Mouse (Mus musculus) gastrocnemius, postnatal 36 days (tissue): ENCODE data around the gene Skap1. TPM values are rescaled to one million over a fixed set of nuclear protein-coding genes. Genes with fewer than 3 reads are reported as not detected.
A peak's percentile ranks its signal among the peaks of the same experiment; 100 is the strongest.

Experiments
- DNase-seq, 2 experiments: peaks; one replicate each; pipeline ENCODE4 v3.0.0; 2022
- intact Hi-C: fragments of 180-260 bp; cut with DNase I; formaldehyde crosslinking; loops from one replicate; pipeline ENCODE4 v1.15.1; 2025
- total RNA-seq, 2 experiments: library from RNA; stranded (reverse); gene quantifications; 2 replicates each; pipeline ENCODE4 v1.2.3; 2021

Gene Skap1
- total RNA-seq, 2 experiments from 2014 or later: 1.6 TPM; not detected in 1

DNA sequence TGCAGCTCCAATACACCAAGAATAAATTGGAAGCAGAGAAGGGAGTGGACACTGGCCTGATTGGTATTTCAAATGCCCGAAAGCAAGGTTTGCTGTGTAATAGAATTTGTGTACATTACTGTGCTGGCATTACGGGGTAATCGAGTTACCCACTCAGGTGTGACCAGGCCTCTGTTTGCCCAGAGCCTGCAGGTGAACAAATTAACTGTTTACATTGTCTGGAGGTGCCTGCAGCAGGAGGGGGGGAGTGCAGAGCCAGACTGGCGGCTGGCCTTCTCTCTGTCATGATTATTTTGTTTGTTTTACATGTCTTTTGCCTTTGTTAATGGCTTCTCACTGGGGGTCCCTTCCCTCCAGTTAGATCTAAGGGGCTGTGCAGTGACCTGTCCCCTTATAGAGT is 268.3 kb downstream of the Skap1 start:
- intact Hi-C loops: no loop called here
- DNase-seq: no peak

DNA sequence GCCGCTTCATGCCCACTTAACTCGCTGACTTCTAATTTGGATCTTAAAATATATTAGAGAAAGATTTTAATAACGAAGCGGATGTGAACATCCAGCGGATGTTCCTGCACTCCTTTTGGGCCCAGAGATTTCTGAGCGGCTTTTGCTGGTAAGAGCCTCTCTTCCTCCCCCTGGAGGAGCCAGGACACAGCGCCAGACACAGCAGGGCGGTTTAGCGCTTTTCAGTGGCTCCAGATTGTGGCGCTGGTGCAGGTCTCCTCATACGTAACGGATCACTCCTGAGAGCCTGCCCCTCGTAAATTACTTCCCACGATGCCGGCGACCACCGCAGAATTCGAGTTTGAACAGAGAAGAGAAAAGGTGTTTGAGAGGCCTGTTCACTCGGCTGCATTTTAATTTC is 271.5 kb downstream of the Skap1 start:
- intact Hi-C loops: no loop called here
- peak; percentile 19 for DNase-seq

GRCm38 (mm10) chr11:96736361-96736760 is 272.0 kb downstream of the Skap1 start:
- intact Hi-C loops: no loop called here
- no peak for DNase-seq

DNA sequence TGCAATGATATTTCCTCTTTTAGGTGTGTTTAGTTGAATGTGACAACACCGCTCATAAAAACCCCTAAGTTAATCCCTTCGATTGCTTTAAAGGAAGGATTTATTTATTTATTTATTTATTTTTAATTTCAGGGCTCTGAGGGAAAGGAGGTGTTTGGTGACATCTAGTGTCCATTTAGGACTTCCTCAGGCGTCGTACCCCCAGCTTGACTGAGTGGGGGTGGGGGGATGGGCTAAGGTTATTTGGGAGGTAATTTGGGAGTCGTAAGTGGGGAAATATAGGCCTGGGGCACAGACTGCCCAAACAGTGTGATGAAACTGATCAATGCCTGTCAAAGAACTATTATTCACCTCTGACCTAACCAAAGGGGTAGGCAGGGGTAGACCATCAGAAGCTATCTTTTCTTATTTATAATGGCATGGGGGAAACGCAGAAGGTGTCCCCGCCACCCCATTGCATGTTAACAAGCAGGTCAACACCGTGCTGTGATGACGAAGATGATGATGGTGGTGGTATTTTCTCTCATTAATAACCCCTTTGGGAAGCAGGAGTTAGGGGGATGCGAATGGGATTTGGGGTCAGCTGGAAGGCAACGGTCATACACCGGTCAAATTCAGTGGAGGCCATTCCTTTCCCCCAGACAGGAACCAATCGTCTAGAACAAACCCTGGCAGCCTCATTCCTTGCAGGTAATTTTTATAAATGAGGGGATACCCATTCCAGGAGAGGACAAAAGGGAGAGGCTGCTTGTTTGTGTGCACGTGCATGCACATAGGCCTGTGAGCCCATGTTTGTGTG is 273.5 kb downstream of the Skap1 start:
- no peak for DNase-seq
- intact Hi-C loops: no loop called here

GRCm38 (mm10) chr11:96740796-96741195 is 276.4 kb downstream of the Skap1 start:
- intact Hi-C loops: no loop called here
- DNase-seq: no peak

GRCm38 (mm10) chr11:96741995-96742394 is 277.6 kb downstream of the Skap1 start:
- no peak for DNase-seq
- intact Hi-C loops: no loop called here

- no peak for DNase-seq
- intact Hi-C loops: no loop called here
Observed at GRCm38 (mm10) chr11:96743000-96743399, 278.6 kb downstream of the Skap1 start.

- intact Hi-C loops: no loop called here
- no peak for DNase-seq
Observed at GRCm38 (mm10) chr11:96743891-96744290, 279.5 kb downstream of the Skap1 start.

DNA sequence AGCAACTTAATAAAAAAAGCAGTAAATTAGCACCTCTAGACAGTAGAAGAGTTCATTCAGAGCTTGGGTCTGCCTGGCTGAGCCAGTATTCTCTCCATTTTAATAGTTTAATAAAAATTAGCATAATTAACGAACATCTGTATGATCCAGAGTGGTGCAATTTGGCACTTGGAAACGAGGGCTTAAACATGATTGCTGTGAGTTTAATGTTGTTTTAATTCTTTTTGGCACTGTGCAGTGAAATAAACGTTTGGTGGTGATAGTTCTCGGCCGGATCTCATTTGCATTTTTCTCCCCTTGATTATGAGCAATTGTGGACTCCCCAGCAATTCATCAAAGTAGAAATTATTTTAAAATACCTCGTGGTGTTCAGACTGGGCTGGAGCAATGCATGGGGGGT is 282.3 kb downstream of the Skap1 start:
- intact Hi-C loops: no loop called here
- no peak for DNase-seq

DNA sequence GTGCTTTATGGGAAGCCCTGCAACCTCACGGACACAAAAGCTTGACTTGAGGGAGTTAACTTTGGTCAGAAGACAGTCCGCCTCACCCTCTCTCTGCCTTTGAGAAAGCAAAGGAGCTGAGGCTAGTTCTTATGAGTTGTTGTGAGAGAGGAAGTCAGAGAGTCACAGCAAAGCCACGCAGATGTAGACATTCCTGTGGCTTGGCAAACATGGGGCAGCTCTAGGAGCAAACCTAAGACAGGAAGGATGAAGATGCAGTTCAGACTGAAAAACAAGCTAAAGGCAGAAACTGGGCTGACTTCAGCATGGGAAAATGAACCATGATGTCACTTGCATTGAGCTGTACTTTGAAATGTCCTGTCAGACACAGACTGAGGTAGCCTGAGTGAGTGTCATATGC is 283.2 kb downstream of the Skap1 start:
- intact Hi-C loops: no loop called here
- no peak for DNase-seq

GRCm38 (mm10) chr11:96755298-96755697 is 290.9 kb downstream of the Skap1 start:
- intact Hi-C loops: no loop called here

GRCm38 (mm10) chr11:96757421-96757820 is 293.0 kb downstream of the Skap1 start:
- intact Hi-C loops: no loop called here
- no peak for DNase-seq

More at GRCm38 (mm10) chr11:96755298-96755697, 290.9 kb downstream of the Skap1 start:
- no peak for DNase-seq

GRCm38 (mm10) chr11:96758402-96758801 is 294.0 kb downstream of the Skap1 start:
- no peak for DNase-seq

DNA sequence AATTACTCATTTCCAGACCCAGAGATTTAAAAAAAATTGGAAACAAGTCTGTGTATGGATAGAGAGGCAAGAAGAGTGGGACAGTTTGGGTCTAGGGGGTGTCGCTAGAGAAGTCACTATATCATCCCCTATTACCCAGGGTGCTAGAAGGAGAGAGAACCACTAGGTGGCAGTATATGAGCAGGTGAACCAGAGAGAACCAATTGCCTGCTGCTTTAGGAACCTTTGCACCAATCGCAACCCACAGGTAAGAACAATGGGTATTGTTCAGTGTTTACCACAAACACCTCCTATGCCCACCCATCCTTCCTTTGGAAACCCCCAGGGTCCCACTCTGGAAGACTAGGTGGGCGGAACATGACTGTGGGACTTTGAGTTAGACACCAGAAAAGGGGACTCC is 295.6 kb downstream of the Skap1 start:
- intact Hi-C loops: loop anchor here (1.0 kb wide), 1 partner anchor 102 kb away; no protein-coding TSS in a partner anchor
- DNase-seq: no peak

More at GRCm38 (mm10) chr11:96758402-96758801, 294.0 kb downstream of the Skap1 start:
- intact Hi-C loops: no loop called here

DNA sequence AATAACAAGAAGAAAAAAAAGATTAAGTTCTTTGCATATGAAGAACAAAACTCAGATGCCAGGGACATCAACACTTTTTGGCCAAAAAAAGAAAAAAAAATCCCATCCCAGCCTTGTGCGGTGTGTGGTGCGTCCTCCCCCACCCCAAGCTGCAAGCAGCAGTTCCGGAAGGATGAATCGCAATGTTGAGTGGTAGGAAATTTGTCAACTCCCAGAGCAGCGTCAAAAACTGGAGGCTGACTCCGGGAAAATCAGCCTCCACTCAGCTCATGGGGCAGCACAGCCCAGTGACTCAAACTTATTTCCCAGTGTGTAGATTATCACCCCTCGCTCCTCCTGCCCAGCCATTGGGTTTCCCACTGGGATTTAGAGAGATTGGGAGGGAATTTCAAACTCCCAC is 297.6 kb downstream of the Skap1 start:
- no peak for DNase-seq
- intact Hi-C loops: no loop called here

DNA sequence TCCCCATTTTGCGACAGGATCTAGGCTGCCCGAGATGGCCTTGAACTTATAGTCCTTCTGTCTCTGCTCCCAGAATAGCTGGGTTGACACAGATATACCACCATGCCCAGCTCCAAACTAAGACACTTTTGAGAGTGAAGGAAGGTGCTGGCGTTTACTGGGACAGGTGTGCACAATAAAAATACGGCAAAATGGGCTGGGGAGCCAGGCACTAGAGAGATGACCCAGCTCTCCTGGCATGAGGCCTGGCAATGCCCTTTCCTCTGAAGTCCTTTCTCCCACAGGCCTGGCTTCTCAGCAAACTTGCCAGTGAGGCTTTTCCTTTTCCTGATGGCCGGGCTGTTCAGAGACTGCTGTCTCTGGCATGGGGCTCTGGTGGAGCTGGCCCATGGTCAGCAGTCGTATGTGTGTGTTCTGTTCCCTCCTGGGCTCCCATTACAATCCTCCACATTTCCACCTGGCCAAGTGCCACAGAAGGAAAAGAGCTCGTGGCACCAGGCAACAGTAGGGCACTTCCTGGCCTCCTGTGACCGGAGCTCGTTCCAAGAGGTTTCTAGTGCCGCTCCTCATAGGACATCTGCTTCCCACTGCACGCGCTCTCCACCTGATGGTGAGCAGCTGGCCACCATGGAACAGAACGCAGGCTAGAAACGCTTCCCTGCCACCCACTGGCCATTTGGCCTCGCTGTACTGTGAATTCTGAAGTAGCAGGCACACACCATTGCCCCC is 298.5 kb downstream of the Skap1 start:
- intact Hi-C loops: no loop called here
- DNase-seq: peak in 1 of 2 experiments; percentile 14

DNA sequence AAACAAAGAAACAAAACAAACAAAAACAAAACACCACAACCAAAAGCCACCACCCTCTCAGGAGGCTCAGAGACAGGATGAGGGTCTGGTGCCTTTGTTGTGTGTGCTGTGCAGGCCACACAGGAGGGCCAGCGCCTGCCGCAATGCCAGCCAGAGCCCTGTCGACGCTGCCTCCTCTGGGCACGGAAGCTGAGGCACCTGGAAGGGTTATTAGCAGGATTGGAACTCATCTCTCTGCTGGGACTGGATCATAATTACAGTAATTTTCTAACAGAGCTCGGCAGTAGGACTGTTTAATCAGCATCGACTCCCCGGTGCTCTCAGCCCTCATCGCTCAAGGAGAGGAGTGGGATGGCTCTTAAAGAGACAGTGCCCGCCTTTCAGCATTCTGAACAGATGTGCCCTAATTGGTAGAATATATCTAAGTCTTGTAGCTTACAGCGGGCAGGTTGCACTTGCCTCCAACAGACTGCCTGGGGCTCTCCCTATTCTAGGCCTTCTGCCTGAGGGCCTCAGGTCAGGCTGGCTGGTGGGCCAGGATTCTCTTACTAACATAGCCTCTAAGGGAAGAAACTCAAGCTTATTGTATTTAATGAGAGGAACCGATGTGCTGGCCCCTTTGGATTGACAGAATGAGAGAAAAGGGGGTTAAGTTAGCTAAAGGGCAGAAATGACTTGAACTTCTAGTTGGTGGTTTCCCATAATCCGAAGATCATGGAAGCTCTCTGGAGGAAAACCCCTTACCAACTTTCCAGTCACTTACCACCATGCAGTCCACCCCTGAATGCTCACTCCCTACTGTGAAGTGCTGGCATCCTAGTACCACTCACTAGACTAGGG is 300.3 kb downstream of the Skap1 start:
- DNase-seq: no peak
- intact Hi-C loops: loop anchor here (5.0 kb wide), 1 partner anchor 148 kb away; no protein-coding TSS in a partner anchor

- intact Hi-C loops: loop anchor here (5.0 kb wide), 1 partner anchor 147 kb away; no protein-coding TSS in a partner anchor
- no peak for DNase-seq
Observed at GRCm38 (mm10) chr11:96765645-96766044, 301.3 kb downstream of the Skap1 start.

DNA sequence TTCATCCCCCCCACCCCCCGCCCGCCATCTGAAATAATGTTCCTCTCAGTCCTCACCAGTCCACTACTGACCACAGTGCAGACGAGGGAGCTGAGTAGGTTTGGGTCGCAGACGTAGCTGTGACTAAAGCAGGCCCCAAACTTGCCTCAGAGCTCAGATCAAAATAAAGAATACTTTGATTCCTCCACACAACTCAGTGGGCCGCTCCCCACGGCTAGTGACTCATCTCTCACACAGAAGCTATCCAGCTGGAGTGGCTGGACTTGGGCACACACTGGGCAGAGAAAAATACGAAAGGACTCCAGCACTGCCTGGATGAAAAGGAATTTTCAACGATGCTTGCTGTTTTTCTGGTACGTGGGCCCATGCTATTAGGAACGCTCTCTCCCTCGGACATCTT is 302.2 kb downstream of the Skap1 start:
- no peak for DNase-seq
- intact Hi-C loops: loop anchor here (5.0 kb wide), 1 partner anchor 146 kb away; no protein-coding TSS in a partner anchor

DNA sequence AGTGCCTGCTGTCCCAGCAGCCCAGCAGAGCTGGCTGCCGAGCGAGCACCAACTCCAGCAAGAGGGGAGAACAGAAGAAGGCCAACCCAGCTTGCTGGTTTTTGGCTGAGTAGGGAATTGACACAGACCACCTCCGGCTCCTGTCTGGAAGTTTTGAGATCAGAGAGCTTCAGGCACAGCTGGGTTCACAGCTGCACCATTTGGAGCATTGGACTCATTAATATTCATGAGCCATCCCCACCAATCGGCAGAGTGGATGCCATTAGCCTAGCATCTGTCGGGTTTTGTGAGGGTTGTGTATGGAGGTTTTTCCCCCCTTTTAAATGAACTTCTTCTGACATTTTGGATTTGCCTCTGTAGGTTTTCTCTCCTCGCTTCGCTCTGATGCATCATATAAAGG is 302.7 kb downstream of the Skap1 start:
- intact Hi-C loops: loop anchor here (5.0 kb wide), 1 partner anchor 145 kb away; no protein-coding TSS in a partner anchor
- DNase-seq: no peak

DNA sequence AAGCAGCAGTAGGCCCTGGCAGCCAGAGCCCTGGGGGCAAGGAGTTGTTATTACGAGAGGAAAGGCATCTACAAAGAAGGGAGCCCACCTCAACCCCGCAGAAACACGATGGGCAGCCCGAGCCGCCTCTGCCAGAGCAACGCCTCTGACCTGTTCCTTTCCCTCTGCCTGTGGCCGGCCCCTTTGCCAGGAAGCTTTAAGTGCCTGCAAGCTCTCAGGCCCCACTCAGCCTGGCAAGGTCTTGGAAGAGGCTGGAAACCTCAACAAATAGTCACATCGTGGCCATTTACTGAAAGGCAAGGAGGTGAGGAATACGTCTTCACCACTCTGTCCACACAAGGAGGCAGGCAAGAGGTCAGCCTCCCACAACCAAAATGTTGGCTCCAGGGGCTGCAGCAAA is 303.8 kb downstream of the Skap1 start:
- no peak for DNase-seq
- intact Hi-C loops: loop anchor here (5.0 kb wide), 1 partner anchor 144 kb away; no protein-coding TSS in a partner anchor
